Mouse (Mus musculus): ENCODE data around the gene Slc4a10. TPM values are rescaled to one million over a fixed set of nuclear protein-coding genes. Genes with fewer than 3 reads are reported as not detected.
"Not testable (repeated sequence)": the region's sequence is repeated elsewhere in the genome, so short reads cannot be mapped to it uniquely, and the experiment has no call there.

The Slc4a10 gene
- 0.45 and 0.63 TPM in 2 replicates for total RNA-seq (2014; fragmentation: Nextera tagmentation)
- 0.17 and 0.82 TPM in 2 replicates for total RNA-seq (2017)
- not detected in 2 replicates for polyA plus RNA-seq (2012)

DNA sequence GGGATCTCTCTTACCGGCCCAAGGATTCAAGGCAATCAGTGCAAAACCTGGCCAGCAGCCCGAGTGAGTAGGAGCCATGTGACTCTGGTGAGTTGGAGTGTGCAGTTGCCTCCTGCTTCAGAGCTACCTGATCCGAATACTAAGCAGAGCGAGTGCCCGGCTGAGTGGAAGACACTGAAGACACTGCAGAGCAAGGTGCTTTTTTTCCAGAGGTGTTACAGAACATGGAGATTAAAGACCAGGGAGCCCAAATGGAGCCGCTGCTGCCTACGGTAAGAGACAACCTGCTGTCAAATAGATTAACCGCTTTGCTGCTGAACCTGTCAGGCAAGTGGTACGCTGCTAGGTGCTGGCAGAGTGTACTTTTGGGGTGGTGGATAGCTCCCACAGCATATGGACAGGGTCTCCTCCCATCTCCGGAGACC is at the start of gene Slc4a10:
Gene Slc4a10 (plus strand): TSS at position 42 of the 425 bp plus-strand sequence.
- H3K36me3 ChIP-seq (replicated peaks) = no peaks in the 10 kb centered on the region
- TF ChIP-seq CTCF (IDR thresholded peaks at IDR 0.05; ENCODE audit: low read depth, low read length) = no peak
- no peak for TF ChIP-seq GATA2 (IDR thresholded peaks at IDR 0.05; ENCODE audit: borderline replicate concordance, low read depth, low read length)
- TF ChIP-seq TAL1 (conservative IDR thresholded peaks at IDR 0.05; ENCODE audit: low read depth, low read length) = no peak
- no peak for TF ChIP-seq POLR2AphosphoS5 (IDR thresholded peaks at IDR 0.05; ENCODE audit: insufficient replicate concordance, low read depth, low read length)
- no peak for TF ChIP-seq GATA1 (IDR thresholded peaks at IDR 0.05; ENCODE audit: borderline replicate concordance, low read length)
- H3K4me3 ChIP-seq (ENCODE audit: low read depth, low read length) = no peak within 1 kb of the TSS
- ATAC-seq (ENCODE audit: extremely low read depth, insufficient number of reproducible peaks, low FRiP score, poor library complexity, severe bottlenecking) = no peak
- H3K27me3 ChIP-seq (ENCODE audit: insufficient read depth, low read length) = no peaks in the 10 kb centered on the region
- DNase-seq (ENCODE audit: low spot score) = no peak
- H3K4me1 ChIP-seq (ENCODE audit: insufficient read depth, low read depth, low read length) = no peaks in the 10 kb centered on the region
- H3K9me3 ChIP-seq (replicated peaks) = no peaks in the 10 kb centered on the region

- ATAC-seq (ENCODE audit: extremely low read depth, insufficient number of reproducible peaks, low FRiP score, poor library complexity, severe bottlenecking); H3K9me3 ChIP-seq (replicated peaks); H3K4me3 ChIP-seq (ENCODE audit: low read depth, low read length); H3K4me1 ChIP-seq (ENCODE audit: insufficient read depth, low read depth, low read length); H3K27me3 ChIP-seq (ENCODE audit: insufficient read depth, low read length); DNase-seq (ENCODE audit: low spot score); H3K36me3 ChIP-seq (replicated peaks): not testable (repeated sequence)
Measured at GRCm38 (mm10) chr2:62001251-62001650, 45.0 kb upstream of the Slc4a10 start.

GRCm38 (mm10) chr2:62018209-62018608 is 28.1 kb upstream of the Slc4a10 start:
- TF ChIP-seq CTCF (IDR thresholded peaks at IDR 0.05; ENCODE audit: low read depth, low read length) (no peak), GATA1 (IDR thresholded peaks at IDR 0.05; ENCODE audit: borderline replicate concordance, low read length) (no peak), TAL1 (conservative IDR thresholded peaks at IDR 0.05; ENCODE audit: low read depth, low read length) (no peak)
- Histone ChIP-seq H3K9me3 (replicated peaks) (no peaks in the 10 kb centered on the region), H3K4me1 (ENCODE audit: insufficient read depth, low read depth, low read length) (no peaks in the 10 kb centered on the region), H3K36me3 (replicated peaks) (no peaks in the 10 kb centered on the region), H3K4me3 (ENCODE audit: low read depth, low read length) (no peak overlapping the region), H3K27me3 (ENCODE audit: insufficient read depth, low read length) (no peaks in the 10 kb centered on the region)
- DNase-seq (ENCODE audit: low spot score) (no peak), ATAC-seq (ENCODE audit: extremely low read depth, insufficient number of reproducible peaks, low FRiP score, poor library complexity, severe bottlenecking) (no peak)

- Histone ChIP-seq H3K9me3 (replicated peaks) (no peaks in the 10 kb centered on the region), H3K4me1 (ENCODE audit: insufficient read depth, low read depth, low read length) (no peaks in the 10 kb centered on the region), H3K27me3 (ENCODE audit: insufficient read depth, low read length) (no peaks in the 10 kb centered on the region), H3K4me3 (ENCODE audit: low read depth, low read length) (no peak overlapping the region), H3K36me3 (replicated peaks) (no peaks in the 10 kb centered on the region)
- no peak for DNase-seq (ENCODE audit: low spot score)
- ATAC-seq (ENCODE audit: extremely low read depth, insufficient number of reproducible peaks, low FRiP score, poor library complexity, severe bottlenecking) = no peak
- TF ChIP-seq CTCF (IDR thresholded peaks at IDR 0.05; ENCODE audit: low read depth, low read length) = no peak
- no peak for TF ChIP-seq GATA1 (IDR thresholded peaks at IDR 0.05; ENCODE audit: borderline replicate concordance, low read length)
- no peak for TF ChIP-seq TAL1 (conservative IDR thresholded peaks at IDR 0.05; ENCODE audit: low read depth, low read length)
- TF ChIP-seq POLR2AphosphoS5 (IDR thresholded peaks at IDR 0.05; ENCODE audit: insufficient replicate concordance, low read depth, low read length) = no peak
- no peak for TF ChIP-seq GATA2 (IDR thresholded peaks at IDR 0.05; ENCODE audit: borderline replicate concordance, low read depth, low read length)
Measured at GRCm38 (mm10) chr2:62046861-62047503, 720 bp downstream of the Slc4a10 start.

- H3K9me3 ChIP-seq (replicated peaks) = no peaks in the 10 kb centered on the region
- no peak for ATAC-seq (ENCODE audit: extremely low read depth, insufficient number of reproducible peaks, low FRiP score, poor library complexity, severe bottlenecking)
- H3K27me3 ChIP-seq (ENCODE audit: insufficient read depth, low read length) = no peaks in the 10 kb centered on the region
- H3K4me1 ChIP-seq (ENCODE audit: insufficient read depth, low read depth, low read length) = no peaks in the 10 kb centered on the region
- no peak for DNase-seq (ENCODE audit: low spot score)
- H3K36me3 ChIP-seq (replicated peaks) = no peaks in the 10 kb centered on the region
- no peak for TF ChIP-seq GATA2 (IDR thresholded peaks at IDR 0.05; ENCODE audit: borderline replicate concordance, low read depth, low read length)
- TF ChIP-seq TAL1 (conservative IDR thresholded peaks at IDR 0.05; ENCODE audit: low read depth, low read length) = no peak
- no peak for TF ChIP-seq CTCF (IDR thresholded peaks at IDR 0.05; ENCODE audit: low read depth, low read length)
- no peak for TF ChIP-seq GATA1 (IDR thresholded peaks at IDR 0.05; ENCODE audit: borderline replicate concordance, low read length)
- no peak for TF ChIP-seq POLR2AphosphoS5 (IDR thresholded peaks at IDR 0.05; ENCODE audit: insufficient replicate concordance, low read depth, low read length)
- H3K4me3 ChIP-seq (ENCODE audit: low read depth, low read length) = no peak overlapping the region
Measured at GRCm38 (mm10) chr2:62047504-62048005, 1.3 kb downstream of the Slc4a10 start.

- Histone ChIP-seq H3K4me1 (ENCODE audit: insufficient read depth, low read depth, low read length) (no peaks in the 10 kb centered on the region), H3K27me3 (ENCODE audit: insufficient read depth, low read length) (no peaks in the 10 kb centered on the region), H3K36me3 (replicated peaks) (no peaks in the 10 kb centered on the region), H3K4me3 (ENCODE audit: low read depth, low read length) (no peak overlapping the region), H3K9me3 (replicated peaks) (no peaks in the 10 kb centered on the region)
- DNase-seq (ENCODE audit: low spot score) = no peak
- TF ChIP-seq TAL1 (conservative IDR thresholded peaks at IDR 0.05; ENCODE audit: low read depth, low read length) = no peak
- no peak for TF ChIP-seq CTCF (IDR thresholded peaks at IDR 0.05; ENCODE audit: low read depth, low read length)
- no peak for ATAC-seq (ENCODE audit: extremely low read depth, insufficient number of reproducible peaks, low FRiP score, poor library complexity, severe bottlenecking)
Measured at GRCm38 (mm10) chr2:62048116-62048515, 1.9 kb downstream of the Slc4a10 start.

DNA sequence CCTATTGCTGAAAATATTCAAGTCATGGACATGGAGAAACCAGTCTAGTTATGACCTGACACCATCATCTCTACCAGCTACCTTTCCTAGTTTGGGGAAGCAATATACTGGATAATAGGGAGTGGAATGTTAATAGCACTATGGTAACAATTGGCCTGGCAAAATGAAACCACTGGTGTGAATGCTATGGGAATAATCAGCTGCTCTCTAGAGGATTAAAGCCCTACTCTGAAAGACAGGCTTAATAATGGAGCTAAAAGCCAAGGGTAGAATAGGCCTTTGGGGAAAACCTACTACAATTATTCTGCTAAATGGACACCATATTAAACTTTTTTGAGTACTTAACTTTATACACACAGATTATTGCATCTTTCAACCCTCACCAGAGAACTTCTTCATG is 30.2 kb downstream of the Slc4a10 start:
- Histone ChIP-seq H3K36me3 (replicated peaks) (no peaks in the 10 kb centered on the region), H3K9me3 (replicated peaks) (no peaks in the 10 kb centered on the region), H3K4me1 (ENCODE audit: insufficient read depth, low read depth, low read length) (no peaks in the 10 kb centered on the region), H3K4me3 (ENCODE audit: low read depth, low read length) (no peak overlapping the region), H3K27me3 (ENCODE audit: insufficient read depth, low read length) (no peaks in the 10 kb centered on the region)
- TF ChIP-seq GATA2 (IDR thresholded peaks at IDR 0.05; ENCODE audit: borderline replicate concordance, low read depth, low read length) = no peak
- no peak for DNase-seq (ENCODE audit: low spot score)
- ATAC-seq (ENCODE audit: extremely low read depth, insufficient number of reproducible peaks, low FRiP score, poor library complexity, severe bottlenecking) = no peak
